ENCODE assay signal across 9 mouse cellular contexts in the genomic region with DNA sequence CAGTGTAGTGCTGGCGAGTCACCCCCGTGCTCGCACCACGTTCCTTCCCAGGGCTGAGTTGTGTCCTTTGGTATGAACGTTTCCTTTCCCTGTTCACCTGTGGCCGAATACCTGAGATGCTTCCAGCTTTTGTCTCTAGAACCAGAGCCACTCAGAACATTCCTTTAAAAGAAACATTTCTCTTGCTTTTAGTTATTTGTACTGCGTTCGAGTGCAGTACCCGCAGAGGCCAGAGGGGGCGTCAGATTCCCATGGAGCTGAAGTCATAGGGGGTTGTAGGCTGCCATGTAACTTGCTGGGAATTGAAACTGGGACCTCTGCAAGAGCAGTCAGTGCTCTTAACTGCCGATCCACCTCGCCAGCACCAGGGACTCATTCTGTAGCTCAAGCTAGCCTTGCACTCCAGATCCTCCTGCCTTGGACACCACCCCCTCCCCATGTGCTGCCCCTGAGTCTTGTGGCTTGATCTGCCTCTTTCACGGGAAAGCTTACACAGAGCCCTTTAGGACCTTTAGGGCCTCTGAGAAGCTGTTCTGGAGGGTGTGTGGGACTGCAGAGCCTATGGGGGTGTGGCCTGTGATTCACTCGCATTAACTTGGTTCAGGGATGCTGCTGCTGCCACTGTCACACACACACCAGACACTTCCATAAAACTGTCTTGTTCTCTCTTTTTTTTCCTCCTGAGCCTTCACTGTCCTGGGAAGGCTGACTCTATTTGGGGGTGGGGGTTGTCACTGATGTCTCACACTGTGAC. TPM values are rescaled to one million over a fixed set of nuclear protein-coding genes. Genes with fewer than 3 reads are reported as not detected.
DNase-seq lines count a peak whose midpoint lies in the region; ATAC-seq and TF ChIP-seq lines count a peak whose summit lies in the region.
"Had no signal": no experiment of that assay in that cellular context is flagged by ENCODE, and none has a peak within 500 bp of the region (broad histone marks: within the 10 kb centered on the region; RNA-seq: fewer than 3 reads in every experiment).

No protein-coding gene starts in this region.

- TF ChIP-seq CTCF in left cerebral cortex, adult 2 months (IDR thresholded peaks at IDR 0.05), result peak; percentile 49
- peak; percentile 47 for TF ChIP-seq CTCF in G1E (IDR thresholded peaks at IDR 0.05; ENCODE audit: low read depth, low read length)

- 0 out of 2 replicates have a peak, but pooled peaks cover 13% of the 10 kb centered on the region for H3K27me3 ChIP-seq in forebrain, embryonic 10.5 days (ENCODE audit: poor library complexity, severe bottlenecking)
- no peaks in the 10 kb centered on the region for H3K27me3 ChIP-seq in forebrain, embryonic 15.5 days
- peaks cover 44% of the 10 kb centered on the region for H3K27me3 ChIP-seq in G1E (ENCODE audit: insufficient read depth, low read length)

- no peaks in the 10 kb centered on the region for H3K9me3 ChIP-seq in forebrain, embryonic 10.5 days
- no peaks in the 10 kb centered on the region for H3K9me3 ChIP-seq in forebrain, embryonic 15.5 days
- no peaks in the 10 kb centered on the region for H3K9me3 ChIP-seq in G1E (replicated peaks)

- H3K27ac ChIP-seq in forebrain, embryonic 10.5 days, result peak overlapping the region; percentile 56; the same call in 1 of the 2 replicates
- no peak overlapping the region for H3K27ac ChIP-seq in forebrain, embryonic 15.5 days (replicated peaks)
- no peak overlapping the region for H3K27ac ChIP-seq in left cerebral cortex, adult 2 months

- no peak for ATAC-seq in forebrain, embryonic 15.5 days (replicated peaks)
- no peak for ATAC-seq in G1E (ENCODE audit: extremely low read depth, insufficient number of reproducible peaks, low FRiP score, poor library complexity, severe bottlenecking)

- no peak for DNase-seq in forebrain, embryonic 10.5 days (ENCODE audit: extremely low spot score, low spot score)
- no peak for DNase-seq in left cerebral cortex, adult 2 months (ENCODE audit: extremely low spot score in 1 of 2, low spot score in 2 of 2)
- no peak for DNase-seq in left cerebral cortex, postnatal 36 days (ENCODE audit: low spot score in 2 of 2)
- DNase-seq in G1E (ENCODE audit: low spot score), result no peak
- DNase-seq in lung, postnatal 36 days, result peak; percentile 52
- no peak for DNase-seq in spleen, adult 12 weeks (ENCODE audit: low spot score)
- DNase-seq in natural killer cell, adult 2 months (ENCODE audit: low spot score in 2 of 2), result no peak
- DNase-seq: layer of hippocampus, adult 9-11 months had no signal

- peaks cover 42% of the 10 kb centered on the region for H3K4me1 ChIP-seq in forebrain, embryonic 10.5 days
- H3K4me1 ChIP-seq in forebrain, embryonic 15.5 days, result 0 out of 2 replicates have a peak, but pooled peaks cover 3% of the 10 kb centered on the region
- peaks cover 32% of the 10 kb centered on the region for H3K4me1 ChIP-seq in G1E (ENCODE audit: insufficient read depth, low read depth, low read length)

- intact Hi-C loops in left cerebral cortex, adult 2 months (cut with DNase I), result no loop called here
- intact Hi-C loops in left cerebral cortex, postnatal 36 days (cut with DNase I), result no loop called here

- WGBS in forebrain, embryonic 10.5 days, result 69% methylated on average over 14 of the region's 14 CpGs
- 67% methylated on average over 14 of the region's 14 CpGs for WGBS in forebrain, embryonic 15.5 days

- H3K4me3 ChIP-seq in forebrain, embryonic 10.5 days, result no peak overlapping the region
- H3K4me3 ChIP-seq in forebrain, embryonic 15.5 days, result no peak overlapping the region
- H3K4me3 ChIP-seq in left cerebral cortex, adult 2 months, result no peak overlapping the region
- H3K4me3 ChIP-seq in G1E (ENCODE audit: low read depth, low read length), result no peak overlapping the region

- no peaks in the 10 kb centered on the region for H3K36me3 ChIP-seq in forebrain, embryonic 10.5 days (replicated peaks)
- H3K36me3 ChIP-seq in forebrain, embryonic 15.5 days, result no peaks in the 10 kb centered on the region
- H3K36me3 ChIP-seq in G1E (replicated peaks), result no peaks in the 10 kb centered on the region

- H3K9ac ChIP-seq in forebrain, embryonic 15.5 days (replicated peaks), result no peak overlapping the region

- no peak overlapping the region for H3K4me2 ChIP-seq in forebrain, embryonic 15.5 days (replicated peaks)

RNA-seq across cellular contexts. Expression of a gene that starts 17.0 kb away (rescaled TPM):
- 5.9 and 6.3 TPM in 2 replicates for polyA plus RNA-seq in forebrain, embryonic 10.5 days (2016; fragmentation: Nextera tagmentation; extraction: Ambion mirVana)
- polyA plus RNA-seq in forebrain, embryonic 15.5 days (2015; fragmentation: Nextera tagmentation; extraction: Ambion mirVana), result 5.5 and 5.9 TPM in 2 replicates
- 10 to 100 TPM; 24.0 to 36.0 TPM for total RNA-seq in left cerebral cortex, adult 2 months (2021)
- 10 to 100 TPM; 17.4 to 23.9 TPM for total RNA-seq in left cerebral cortex, postnatal 36 days (2021)
- total RNA-seq in G1E (2014; fragmentation: Nextera tagmentation) (2.1 and 5.7 TPM in 2 replicates), G1E (2017) (1.1 and 1.9 TPM in 2 replicates)
- 2.8 and 3.7 TPM in 2 replicates for polyA plus RNA-seq in G1E (2012)

RNA-seq across cellular contexts. Expression of a gene that starts 28.8 kb away (rescaled TPM):
- 85.6 and 89.5 TPM in 2 replicates for polyA plus RNA-seq in forebrain, embryonic 10.5 days (2016; fragmentation: Nextera tagmentation; extraction: Ambion mirVana)
- polyA plus RNA-seq in forebrain, embryonic 15.5 days (2015; fragmentation: Nextera tagmentation; extraction: Ambion mirVana), result 50.6 and 53.5 TPM in 2 replicates
- total RNA-seq in left cerebral cortex, adult 2 months (2021), result 10 to 100 TPM; 20.0 to 20.3 TPM
- 10 to 100 TPM; 17.6 to 21.2 TPM for total RNA-seq in left cerebral cortex, postnatal 36 days (2021)
- 3.0 and 3.1 TPM in 2 replicates for total RNA-seq in G1E (2014; fragmentation: Nextera tagmentation)
- total RNA-seq in G1E (2017), result 4.8 and 5.5 TPM in 2 replicates
- polyA plus RNA-seq in G1E (2012), result 10.2 and 11.9 TPM in 2 replicates

RNA-seq across cellular contexts. Expression of a gene that starts 46.1 kb away (rescaled TPM):
- polyA plus RNA-seq in forebrain, embryonic 10.5 days (2016; fragmentation: Nextera tagmentation; extraction: Ambion mirVana), result 395 and 401 TPM in 2 replicates
- polyA plus RNA-seq in forebrain, embryonic 15.5 days (2015; fragmentation: Nextera tagmentation; extraction: Ambion mirVana), result 326 and 357 TPM in 2 replicates
- total RNA-seq in left cerebral cortex, adult 2 months (2021), result 100 to 1,000 TPM; 136 to 138 TPM
- total RNA-seq in left cerebral cortex, postnatal 36 days (2021), result 100 to 1,000 TPM; 120 to 153 TPM
- total RNA-seq in G1E (2014; fragmentation: Nextera tagmentation), result 34.0 and 51.2 TPM in 2 replicates
- 70.4 and 75.5 TPM in 2 replicates for total RNA-seq in G1E (2017)
- 295 and 345 TPM in 2 replicates for polyA plus RNA-seq in G1E (2012)
